Mouse (Mus musculus) liver, postnatal 0 days (tissue): Measurements from ENCODE around the gene Osbpl3.

Source experiments
- CTCF ChIP-seq: sonication (generic); IDR thresholded peaks from 2 replicates; pipeline ENCODE4 v1.5.1; 2016; ENCODE audit warnings: antibody characterized with exemption, low read depth
- EP300 ChIP-seq: IDR thresholded peaks from 2 replicates; pipeline ENCODE4 v1.6.1; 2016; ENCODE audit warnings: antibody characterized with exemption, low read depth, mild to moderate bottlenecking

GRCm38 (mm10) chr6:50304949-50305491, 151.0 kb downstream of the Osbpl3 start:
- TF ChIP-seq CTCF (peak; percentile 96), EP300 (no peak)
